Mouse (Mus musculus) spleen, adult 2 months (tissue): Measurements from ENCODE around the gene Hipk1. TPM values are rescaled to one million over a fixed set of nuclear protein-coding genes. Genes with fewer than 3 reads are reported as not detected.
"Not testable (repeated sequence)": the region's sequence is repeated elsewhere in the genome, so short reads cannot be mapped to it uniquely, and the experiment has no call there.

Experiments used
- DNase-seq, 2 experiments: peaks; one replicate each; pipeline versions ENCODE4 v3.0.0 to v3.0.0-alpha.2; 2012 to 2021; ENCODE audit warnings: low spot score in 2 of 2, low read depth in 1 of 2
- H3K27ac ChIP-seq: fragments of 200-500 bp; 2 replicates; pipeline ENCODE4 v1.5.1; 2012; ENCODE audit warnings: low read length, inconsistent platforms; ENCODE audit not compliant: insufficient read depth
- H3K27me3 ChIP-seq: fragments of 200-500 bp; 2 replicates; pipeline ENCODE4 v1.6.1; 2012; ENCODE audit warnings: mild to moderate bottlenecking, moderate library complexity, low read length, inconsistent platforms; ENCODE audit not compliant: control insufficient read depth, insufficient read depth
- H3K36me3 ChIP-seq: fragments of 200-500 bp; 2 replicates; pipeline ENCODE4 v1.6.1; 2012; ENCODE audit warnings: mild to moderate bottlenecking, low read length, inconsistent platforms; ENCODE audit not compliant: control insufficient read depth, insufficient read depth
- H3K4me1 ChIP-seq: fragments of 200-500 bp; 2 replicates; pipeline ENCODE4 v1.6.1; 2011; ENCODE audit warnings: inconsistent platforms; ENCODE audit not compliant: control insufficient read depth, insufficient read depth, insufficient read length
- H3K4me3 ChIP-seq: fragments of 200-500 bp; 2 replicates; pipeline ENCODE4 v1.5.1; 2011; ENCODE audit warnings: mild to moderate bottlenecking, inconsistent platforms; ENCODE audit not compliant: insufficient read depth, insufficient read length; ENCODE audit errors: extremely low read depth
- CTCF ChIP-seq: fragments of 200-500 bp; IDR thresholded peaks from 2 replicates; pipeline ENCODE4 v1.5.1; 2011; ENCODE audit warnings: mild to moderate bottlenecking, inconsistent platforms; ENCODE audit not compliant: insufficient read depth, insufficient read length, insufficient replicate concordance; ENCODE audit errors: extremely low read depth
- POLR2A ChIP-seq: fragments of 200-500 bp; IDR thresholded peaks from 2 replicates; pipeline ENCODE4 v1.6.1; 2011; ENCODE audit warnings: low read depth, low read length, inconsistent platforms
- WGBS: fragments of 180-500 bp; shearing (Covaris S2); methylation state at CpG from one replicate; pipeline ENCODE4 v1.1.7; 2018; 5-methylcytosine and 5-hydroxymethylcytosine counted together
- polyA plus RNA-seq: library from polyadenylated mRNA; depleted of rRNA; stranded (reverse); fragments of >200 nt; gene quantifications from 2 replicates; pipeline ENCODE4 v1.2.3, GENCODE M21; 2012

Hipk1 gene
- polyA plus RNA-seq, 1 experiment: 72.4 TPM

DNA sequence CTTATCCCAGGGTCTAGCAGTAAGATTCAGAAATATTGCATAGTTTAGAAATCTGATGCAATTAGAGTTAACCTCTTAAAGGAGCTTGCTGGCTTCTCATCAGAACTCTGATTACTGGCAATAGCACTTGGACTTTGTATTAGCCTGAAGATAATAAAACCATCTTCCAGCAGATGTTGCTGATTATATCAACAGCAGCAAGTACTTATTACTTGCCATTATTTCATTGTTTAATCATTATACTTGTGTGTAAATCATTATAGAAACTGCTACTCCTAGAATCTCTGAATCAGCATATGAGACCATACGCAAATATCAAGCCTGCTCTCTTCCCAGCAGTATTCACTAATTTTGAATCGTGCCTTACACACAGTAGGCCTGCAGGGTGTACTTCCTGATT is 42.6 kb upstream of the Hipk1 start:
- H3K4me1 ChIP-seq: peaks cover 5% of the 10 kb centered on the region
- TF ChIP-seq POLR2A (no peak), CTCF (no peak)
- H3K36me3 ChIP-seq: no peaks in the 10 kb centered on the region
- no peak for DNase-seq
- no peak overlapping the region for H3K4me3 ChIP-seq
- no peaks in the 10 kb centered on the region for H3K27me3 ChIP-seq
- no peak overlapping the region for H3K27ac ChIP-seq
- 94% methylated on average over 2 of the region's 2 CpGs for WGBS

DNA sequence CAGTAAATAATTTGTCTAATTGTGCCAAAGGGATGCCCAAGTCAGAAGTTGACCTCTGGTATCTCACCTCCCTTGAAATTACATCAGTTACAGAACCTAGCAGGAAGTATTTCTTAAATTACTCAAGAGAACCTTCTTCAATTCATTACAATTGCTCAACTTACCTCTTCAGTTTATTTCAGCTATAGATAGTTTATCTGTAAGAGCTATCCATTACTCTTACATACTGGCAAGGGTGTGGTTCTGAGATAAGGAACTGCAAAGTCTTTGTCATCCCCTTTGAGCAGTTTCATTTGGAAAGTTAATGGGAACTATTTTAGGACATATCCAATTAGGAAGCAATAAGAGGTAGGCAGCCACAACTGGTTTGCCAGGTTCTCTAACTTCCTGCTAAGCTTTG is 41.1 kb upstream of the Hipk1 start, which contains the start of gene Bcl2l15:
Gene Bcl2l15 (plus strand): TSS at position 176 of the 400 bp plus-strand sequence.
- Histone ChIP-seq H3K36me3 (no peaks in the 10 kb centered on the region), H3K27ac (no peak within 1 kb of the TSS), H3K4me1 (peaks cover 5% of the 10 kb centered on the region), H3K4me3 (no peak within 1 kb of the TSS), H3K27me3 (no peaks in the 10 kb centered on the region)
- DNase-seq: no peak
- TF ChIP-seq CTCF (no peak), POLR2A (no peak)

DNA sequence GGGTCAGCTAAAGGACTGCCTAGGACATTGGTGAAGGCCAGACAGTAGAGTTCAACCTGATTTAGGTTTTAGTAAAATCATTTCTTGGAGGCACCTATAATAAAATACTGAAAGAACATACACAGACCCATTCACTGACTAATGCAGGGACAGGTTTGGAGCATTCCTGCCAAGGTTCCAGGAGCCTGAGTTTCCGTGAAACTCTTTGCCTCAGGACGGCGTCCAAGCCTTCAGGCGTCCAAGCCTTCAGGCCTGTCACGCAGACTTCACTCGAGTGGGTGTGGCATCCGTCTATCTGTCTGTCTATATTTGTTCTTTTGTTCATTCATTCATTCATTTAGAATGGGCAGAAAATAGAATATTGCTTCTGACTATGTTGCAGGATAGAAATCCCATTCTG is 39.8 kb upstream of the Hipk1 start:
- H3K27ac ChIP-seq: no peak overlapping the region
- H3K27me3 ChIP-seq: no peaks in the 10 kb centered on the region
- H3K4me3 ChIP-seq: no peak overlapping the region
- DNase-seq: no peak
- TF ChIP-seq POLR2A (no peak), CTCF (no peak)
- no peaks in the 10 kb centered on the region for H3K36me3 ChIP-seq
- peaks cover 5% of the 10 kb centered on the region for H3K4me1 ChIP-seq
- WGBS: 87% methylated on average over 7 of the region's 7 CpGs

DNA sequence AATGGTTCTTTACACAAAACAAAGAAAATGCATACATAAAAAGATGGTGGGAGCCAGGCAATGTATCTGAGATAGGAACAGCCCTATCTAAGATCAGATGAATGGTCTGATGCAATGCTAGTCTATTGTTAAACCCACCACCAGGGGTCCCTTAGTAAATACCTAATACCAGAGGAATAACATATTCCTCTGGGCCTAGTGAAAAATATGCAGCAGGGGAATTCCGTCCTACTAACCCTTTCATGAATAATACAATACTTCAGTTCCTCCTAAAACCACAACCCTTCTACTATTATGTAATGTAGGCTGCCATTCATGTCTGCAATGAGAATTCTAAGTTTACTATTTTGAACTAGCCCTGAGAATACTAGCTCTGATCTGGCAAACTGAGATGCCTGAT is 39.3 kb upstream of the Hipk1 start:
- H3K4me3 ChIP-seq, H3K27me3 ChIP-seq, H3K27ac ChIP-seq, DNase-seq, H3K4me1 ChIP-seq, H3K36me3 ChIP-seq: not testable (repeated sequence)
- 56% methylated on average over 1 of the region's 1 CpGs for WGBS

DNA sequence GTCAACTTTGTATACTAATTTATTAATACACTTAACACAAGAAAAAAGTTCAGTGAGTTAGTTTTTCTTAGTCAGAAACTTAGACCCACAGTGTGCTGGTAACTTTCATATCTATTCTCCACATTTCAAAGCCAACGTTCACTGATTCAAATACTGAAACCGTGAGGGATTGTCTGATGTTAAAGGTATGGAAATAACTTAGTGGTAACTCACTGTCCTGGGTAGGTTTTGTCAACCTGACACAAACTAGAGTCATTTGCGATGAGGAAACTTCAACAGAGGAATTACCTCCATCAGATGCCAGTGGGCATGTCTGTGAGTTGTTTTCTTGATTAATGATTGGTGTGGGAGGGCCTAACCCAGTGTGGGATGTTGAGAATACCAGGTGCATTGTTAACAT is 37.7 kb upstream of the Hipk1 start:
- Histone ChIP-seq H3K36me3 (no peaks in the 10 kb centered on the region), H3K27ac (no peak overlapping the region), H3K4me1 (peaks cover 3% of the 10 kb centered on the region), H3K4me3 (no peak overlapping the region), H3K27me3 (no peaks in the 10 kb centered on the region)
- no peak for TF ChIP-seq POLR2A
- no peak for TF ChIP-seq CTCF
- 79% methylated on average over 3 of the region's 3 CpGs for WGBS
- DNase-seq: no peak

DNA sequence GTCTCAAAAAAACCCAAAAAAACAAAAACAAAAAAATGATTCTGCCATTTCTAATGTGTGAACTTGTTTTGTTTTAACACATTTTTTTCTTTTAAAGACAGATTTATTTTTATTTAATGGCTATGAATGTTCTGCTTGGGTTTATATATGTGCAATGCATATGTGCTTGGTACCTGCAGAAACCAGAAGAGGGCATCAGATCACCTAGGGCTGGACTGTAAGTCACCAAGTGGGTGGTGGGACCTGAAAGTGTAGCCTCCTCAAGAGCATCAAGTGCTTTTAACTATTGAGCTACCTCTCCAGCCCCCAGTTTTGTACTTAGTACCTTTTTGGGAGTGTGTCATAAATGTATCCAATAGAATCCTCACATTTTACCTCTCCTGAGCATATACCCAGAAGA is 36.2 kb upstream of the Hipk1 start:
- H3K27me3 ChIP-seq: no peaks in the 10 kb centered on the region
- no peak overlapping the region for H3K27ac ChIP-seq
- DNase-seq: no peak
- H3K36me3 ChIP-seq: peaks cover 4% of the 10 kb centered on the region; the same call in 1 of the 2 replicates
- no peak overlapping the region for H3K4me3 ChIP-seq
- no peak for TF ChIP-seq POLR2A
- TF ChIP-seq CTCF: peak; percentile 21; the same call in 1 of the 2 replicates
- H3K4me1 ChIP-seq: peaks cover 3% of the 10 kb centered on the region

DNA sequence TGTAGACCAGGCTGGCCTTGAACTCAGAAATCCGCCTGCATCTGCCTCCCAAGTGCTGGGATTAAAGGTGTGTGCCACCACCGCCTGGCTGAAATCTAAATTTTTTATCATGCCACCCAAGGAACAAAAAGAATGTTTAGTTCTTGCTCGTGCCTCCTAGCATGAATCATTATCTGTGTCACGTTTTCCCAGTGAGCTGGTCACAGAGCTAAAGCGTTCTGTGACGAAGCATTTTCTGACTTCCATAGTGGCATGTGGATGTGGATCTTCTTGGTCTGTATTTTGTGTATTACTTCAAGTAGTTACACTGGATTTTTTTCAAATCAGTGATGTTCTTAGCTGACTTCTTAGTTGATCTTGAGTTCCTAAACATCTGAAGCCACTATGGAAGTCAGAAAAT is 19.6 kb upstream of the Hipk1 start:
- Histone ChIP-seq H3K27ac (no peak overlapping the region), H3K27me3 (no peaks in the 10 kb centered on the region), H3K36me3 (peaks cover 14% of the 10 kb centered on the region), H3K4me3 (no peak overlapping the region), H3K4me1 (peaks cover 3% of the 10 kb centered on the region; the same call in 1 of the 2 replicates)
- DNase-seq: no peak
- TF ChIP-seq CTCF: no peak
- TF ChIP-seq POLR2A: no peak
- WGBS: 88% methylated on average over 6 of the region's 6 CpGs

DNA sequence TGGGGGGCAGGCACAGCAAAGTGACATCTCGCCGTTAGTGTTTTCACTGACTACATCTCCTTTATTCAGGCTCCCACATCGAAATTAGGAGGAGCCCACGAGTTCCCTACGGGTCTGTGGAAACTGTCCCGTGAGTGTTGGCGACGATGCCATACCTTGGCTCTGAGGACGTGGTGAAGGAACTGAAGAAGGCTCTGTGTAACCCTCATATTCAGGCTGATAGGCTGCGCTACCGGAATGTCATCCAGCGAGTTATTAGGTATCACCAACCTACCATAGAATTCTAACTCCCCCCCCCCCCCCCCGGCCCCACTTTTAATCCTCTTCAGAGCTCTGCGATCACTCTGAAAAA is 18.4 kb upstream of the Hipk1 start:
- H3K36me3 ChIP-seq: peaks cover 8% of the 10 kb centered on the region
- H3K4me1 ChIP-seq: peaks cover 3% of the 10 kb centered on the region; the same call in 1 of the 2 replicates
- DNase-seq: no peak
- TF ChIP-seq CTCF (no peak), POLR2A (no peak)
- WGBS: 3% methylated on average over 14 of the region's 14 CpGs
- H3K4me3 ChIP-seq: peak overlapping the region; percentile 71
- no peaks in the 10 kb centered on the region for H3K27me3 ChIP-seq
- H3K27ac ChIP-seq: peak overlapping the region; percentile 92
